Mouse (Mus musculus) heart, adult 2 months (tissue): ENCODE measurements around the gene Zfp277.

ENCODE experiments used
- CTCF ChIP-seq: fragments of 200-600 bp; IDR thresholded peaks from 2 replicates; pipeline ENCODE4 v1.8.1; 2022; ENCODE audit warnings: antibody characterized with exemption, mild to moderate bottlenecking, moderate library complexity
- POLR2A ChIP-seq: fragments of 200-500 bp; IDR thresholded peaks from 2 replicates; pipeline ENCODE4 v1.6.1; 2011; ENCODE audit warnings: mild to moderate bottlenecking, low read depth, low read length, control low read depth; ENCODE audit not compliant: insufficient read depth

DNA sequence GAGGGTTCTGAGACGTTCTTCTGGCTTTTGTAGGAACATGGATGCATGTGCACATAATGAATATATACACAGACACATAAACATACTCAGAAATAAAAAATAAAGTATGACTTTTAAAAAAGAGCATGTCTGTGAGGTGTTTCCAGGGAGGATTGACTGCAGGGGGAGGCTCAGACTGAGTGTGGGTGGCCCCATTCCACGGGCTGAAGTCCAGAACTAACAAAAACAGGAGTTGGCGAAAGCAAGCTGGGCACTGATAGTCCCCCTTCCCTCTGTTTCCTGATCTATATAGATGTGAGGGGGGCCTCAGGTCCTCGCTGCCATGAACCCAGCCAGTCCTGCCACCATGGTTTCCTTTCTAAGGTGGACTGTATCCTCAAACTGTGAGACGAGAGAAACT, 57.9 kb downstream of the Zfp277 start:
- TF ChIP-seq CTCF (no peak), POLR2A (no peak)
